Mouse (Mus musculus) cerebellum, postnatal 14 days (tissue): ENCODE data around the gene Sik3.
A peak's percentile ranks its signal among the peaks of the same experiment; 100 is the strongest.

Experiments
- DNase-seq, 2 experiments: peaks; one replicate each; pipeline ENCODE4 v3.0.0; 2021; ENCODE audit warnings: mixed read lengths in 2 of 2

Gene Sik3

GRCm38 (mm10) chr9:46016417-46016816 lies 3.8 kb downstream of the Sik3 start:
- DNase-seq, result no peak

- peak; percentile 32 to 63 for DNase-seq
These were observed 5.7 kb downstream of the Sik3 start for GRCm38 (mm10) chr9:46018316-46018715.

DNA sequence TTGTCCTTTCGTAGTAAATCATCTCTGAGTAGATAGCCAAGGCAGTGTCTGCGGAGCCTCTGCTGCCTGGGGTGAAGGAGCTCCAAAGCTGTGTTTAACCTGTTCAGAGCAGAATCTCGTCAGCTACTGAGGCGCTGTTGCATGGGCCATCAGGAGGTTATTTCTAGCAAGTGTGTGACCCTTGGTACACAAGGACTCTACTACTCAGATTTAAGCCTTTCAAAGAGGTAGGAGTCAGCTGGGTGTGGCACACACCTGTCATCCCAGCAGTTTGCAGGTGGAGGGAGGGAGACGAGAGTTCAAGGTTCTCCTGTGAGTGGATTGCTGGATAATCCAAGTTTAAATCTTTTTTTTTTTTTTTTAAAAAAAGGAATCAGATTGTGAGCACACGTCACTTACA lies 7.4 kb downstream of the Sik3 start:
- no peak for DNase-seq

GRCm38 (mm10) chr9:46023591-46023990 lies 11.0 kb downstream of the Sik3 start:
- DNase-seq, result peak; percentile 59 to 66

DNA sequence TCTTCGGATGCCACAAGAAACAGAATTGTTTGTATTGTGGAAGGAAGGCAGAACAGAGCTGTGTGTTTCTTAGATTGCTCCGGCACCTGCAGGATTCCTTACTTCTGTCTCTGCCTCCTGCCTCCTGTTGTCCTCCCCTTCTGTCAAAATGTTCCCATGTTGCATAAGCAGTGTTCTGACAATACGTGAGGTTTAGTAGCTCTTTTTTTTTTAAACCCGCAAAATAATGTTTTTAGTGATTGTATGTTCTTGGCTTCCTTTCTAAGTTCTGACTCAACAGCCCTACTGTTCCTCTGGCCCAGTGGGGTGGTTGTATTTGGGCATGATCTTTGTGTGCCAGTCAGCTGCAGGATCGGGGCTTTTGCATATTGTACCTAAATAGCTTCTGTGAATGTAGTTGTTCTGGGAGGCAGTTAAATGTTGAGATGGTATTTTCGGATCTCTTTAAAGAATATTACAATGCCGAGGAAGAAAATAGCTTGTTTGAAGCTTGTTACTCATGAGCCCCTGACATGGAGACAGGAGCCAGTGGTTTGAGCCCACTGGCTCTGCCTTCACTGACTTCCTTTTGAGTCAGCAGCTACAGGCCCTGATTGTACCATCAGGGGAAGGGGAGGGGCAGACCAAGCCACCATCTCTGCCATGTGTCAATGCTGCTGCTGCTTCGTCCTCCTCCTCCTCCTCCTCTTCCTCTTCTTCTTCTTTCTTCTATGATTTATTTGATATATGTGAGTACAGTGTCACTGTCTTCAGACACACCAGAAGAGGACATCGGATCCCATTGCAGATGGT lies 13.6 kb downstream of the Sik3 start:
- DNase-seq, result peak; percentile 20 to 37

DNA sequence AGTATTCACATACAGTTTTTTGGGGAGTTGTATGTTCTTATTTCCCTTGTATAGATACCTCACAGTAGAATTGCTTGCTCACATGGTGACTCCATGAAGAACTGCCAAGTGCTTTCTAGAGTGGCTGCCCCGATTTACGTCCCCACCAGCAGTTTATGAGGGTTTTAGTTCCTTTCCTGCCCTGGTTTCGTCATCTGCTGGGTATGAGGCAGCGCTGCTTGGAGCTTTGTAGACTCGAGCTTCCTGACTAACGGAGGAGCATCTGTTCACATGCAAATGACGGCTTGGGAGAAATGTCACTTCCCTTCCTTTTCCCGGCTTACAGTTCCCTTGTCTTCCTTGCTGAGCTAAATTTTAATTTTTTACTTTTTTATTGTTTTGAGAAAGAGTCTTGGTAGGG lies 15.4 kb downstream of the Sik3 start:
- no peak for DNase-seq

GRCm38 (mm10) chr9:46029534-46029933 lies 16.9 kb downstream of the Sik3 start:
- no peak for DNase-seq

GRCm38 (mm10) chr9:46030184-46030583 lies 17.6 kb downstream of the Sik3 start:
- DNase-seq, result no peak

- no peak for DNase-seq
These were observed 18.3 kb downstream of the Sik3 start for GRCm38 (mm10) chr9:46030968-46031367.

DNA sequence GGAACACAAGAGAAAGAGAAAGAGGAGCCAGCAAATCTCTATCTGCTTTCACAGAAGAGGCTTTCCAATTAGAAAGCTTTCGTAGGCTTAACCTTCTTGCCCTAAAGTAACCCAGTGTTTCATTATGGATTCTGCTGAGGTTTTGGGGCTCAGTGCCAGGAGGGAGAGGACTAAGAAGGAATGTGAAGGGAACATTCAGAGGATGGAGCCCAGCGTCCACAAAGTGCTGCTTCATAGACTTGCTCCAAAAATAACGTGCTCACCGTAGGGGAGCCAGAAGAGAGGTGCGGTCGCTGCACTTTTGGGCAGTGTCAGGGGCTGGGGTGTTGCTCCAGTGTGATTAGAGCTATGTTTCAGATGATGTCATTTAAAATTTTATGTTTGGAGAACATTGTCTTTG lies 19.6 kb downstream of the Sik3 start:
- DNase-seq, result peak in 1 of 2 experiments; percentile 44

DNA sequence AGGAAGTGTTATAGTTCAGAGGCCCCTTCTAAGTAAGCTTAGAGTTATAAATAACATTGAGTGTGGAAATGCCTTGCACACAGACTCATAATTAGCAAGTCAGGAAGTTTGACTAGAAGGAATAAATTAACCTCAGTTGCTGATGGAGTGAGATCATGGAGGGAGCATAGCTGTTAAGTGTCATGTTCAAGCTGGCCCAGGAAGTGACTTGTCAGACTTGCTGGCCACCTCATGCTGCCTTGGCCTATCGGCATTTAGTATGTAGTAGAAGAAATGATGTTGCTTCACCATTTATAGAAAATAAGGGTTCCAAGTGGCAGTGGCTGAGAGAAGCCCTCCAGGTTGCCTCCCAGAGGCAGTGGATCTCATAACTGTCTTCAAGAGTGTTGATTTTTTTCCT lies 20.4 kb downstream of the Sik3 start:
- DNase-seq, result no peak

GRCm38 (mm10) chr9:46033862-46034261 lies 21.2 kb downstream of the Sik3 start:
- DNase-seq, result no peak

DNA sequence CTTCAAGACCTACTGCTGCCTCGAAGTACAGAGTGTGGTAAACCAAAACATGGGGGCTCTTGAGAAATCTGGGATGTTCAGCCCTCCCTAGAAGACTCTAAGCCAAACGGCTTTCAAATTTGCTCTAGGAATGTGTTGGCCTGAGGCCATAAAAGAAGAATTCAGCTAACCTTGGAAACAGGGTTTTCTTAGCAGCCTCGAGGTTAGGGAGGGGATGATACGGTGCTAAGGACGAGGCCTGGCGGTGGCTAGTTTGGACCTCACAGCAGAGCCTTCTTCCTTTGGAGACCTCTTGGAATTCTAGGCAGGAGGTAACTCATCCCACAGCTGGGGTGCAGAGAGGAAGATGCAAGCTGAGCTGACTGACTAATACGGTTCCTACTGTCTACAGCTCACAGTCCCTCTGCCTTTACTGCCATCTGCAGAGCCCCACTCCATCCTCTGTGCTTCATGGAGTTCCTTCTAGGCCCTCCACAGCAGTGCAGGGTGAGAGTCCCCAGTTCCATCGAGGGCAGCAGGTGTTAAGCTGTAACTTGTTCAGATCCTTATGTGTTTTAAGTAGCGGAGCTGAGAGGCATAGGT lies 22.8 kb downstream of the Sik3 start:
- DNase-seq, result no peak

DNA sequence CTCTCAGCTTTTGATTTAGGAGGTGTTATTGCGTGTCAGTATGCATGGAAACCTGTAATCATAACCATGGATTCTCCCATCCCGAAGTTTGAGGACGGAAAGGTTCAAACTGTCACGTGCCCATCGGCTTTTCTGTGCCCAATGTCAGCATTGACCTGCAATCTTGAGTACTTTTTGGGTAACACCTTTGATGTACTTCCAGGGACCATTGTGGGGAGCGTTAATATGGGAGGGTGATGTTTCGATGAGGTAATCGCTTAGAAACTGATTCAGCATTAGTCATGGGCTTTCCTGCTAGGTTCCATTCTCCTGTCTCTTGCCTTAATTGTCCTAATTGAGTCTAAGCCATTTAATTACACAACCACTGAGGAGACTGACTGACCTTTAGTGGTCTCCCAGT lies 24.3 kb downstream of the Sik3 start:
- no peak for DNase-seq

- no peak for DNase-seq
These were observed 26.2 kb downstream of the Sik3 start for GRCm38 (mm10) chr9:46038786-46039185.

GRCm38 (mm10) chr9:46041186-46041585 lies 28.6 kb downstream of the Sik3 start:
- no peak for DNase-seq

- DNase-seq, result no peak
These were observed 29.8 kb downstream of the Sik3 start for GRCm38 (mm10) chr9:46042387-46042786.

GRCm38 (mm10) chr9:46043626-46044025 lies 31.0 kb downstream of the Sik3 start:
- no peak for DNase-seq

DNA sequence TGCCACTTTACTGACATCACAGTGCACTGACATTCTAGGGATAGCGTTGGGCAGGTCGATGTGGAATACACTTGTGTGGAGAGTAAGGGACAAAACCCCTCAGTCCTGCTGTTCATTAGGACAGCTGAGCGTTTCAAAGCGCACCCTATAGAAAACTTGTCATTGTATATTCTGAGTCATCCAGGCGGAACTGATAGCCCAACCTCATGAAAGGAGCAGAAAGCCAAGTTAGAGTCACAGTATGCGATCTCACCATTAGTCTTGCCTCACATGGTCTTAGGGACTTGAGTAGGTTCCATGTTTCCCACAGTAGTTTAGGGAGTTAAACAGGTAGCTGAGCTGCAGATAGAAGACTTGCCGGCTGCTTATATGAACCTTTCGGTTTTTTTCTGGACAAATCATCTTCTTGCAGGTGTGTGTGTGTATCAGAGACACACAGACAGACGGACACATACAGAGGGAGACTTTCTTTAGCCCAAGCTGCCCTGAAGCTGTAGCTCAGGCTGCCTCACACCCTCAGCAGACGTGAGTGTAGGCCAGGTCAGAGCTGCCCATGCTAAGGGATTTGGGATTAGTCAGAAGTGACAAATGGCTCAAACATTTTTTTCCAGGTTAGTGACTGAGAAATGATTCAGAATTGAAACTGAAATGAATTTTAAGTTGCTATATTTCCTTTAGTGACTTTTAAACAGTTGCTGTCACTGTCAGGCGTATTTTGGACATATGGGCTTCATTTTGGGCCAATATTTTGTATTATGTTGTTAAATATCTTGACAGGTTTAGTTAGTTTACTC lies 34.3 kb downstream of the Sik3 start:
- DNase-seq, result no peak

- no peak for DNase-seq
These were observed 36.9 kb downstream of the Sik3 start for GRCm38 (mm10) chr9:46049525-46049924.

DNA sequence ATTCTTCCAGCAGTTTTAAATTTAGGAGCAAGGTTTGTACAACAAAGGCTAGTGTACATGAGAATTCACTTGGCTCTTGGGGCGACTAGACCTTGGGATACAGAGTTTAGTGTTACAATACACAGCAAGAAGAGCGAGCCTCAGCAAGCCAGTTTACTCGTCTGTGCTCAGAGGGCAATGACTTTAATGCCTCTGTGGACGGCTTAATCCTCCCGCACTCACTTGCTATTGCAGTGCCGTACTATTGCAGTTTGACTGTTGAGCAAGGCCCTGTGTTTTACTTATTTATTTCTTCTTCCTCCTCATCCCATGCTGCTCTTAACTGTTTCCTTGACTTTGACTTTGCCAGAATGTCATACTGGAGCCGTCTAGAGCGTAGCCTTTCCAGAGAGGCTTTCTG lies 37.6 kb downstream of the Sik3 start:
- no peak for DNase-seq

DNA sequence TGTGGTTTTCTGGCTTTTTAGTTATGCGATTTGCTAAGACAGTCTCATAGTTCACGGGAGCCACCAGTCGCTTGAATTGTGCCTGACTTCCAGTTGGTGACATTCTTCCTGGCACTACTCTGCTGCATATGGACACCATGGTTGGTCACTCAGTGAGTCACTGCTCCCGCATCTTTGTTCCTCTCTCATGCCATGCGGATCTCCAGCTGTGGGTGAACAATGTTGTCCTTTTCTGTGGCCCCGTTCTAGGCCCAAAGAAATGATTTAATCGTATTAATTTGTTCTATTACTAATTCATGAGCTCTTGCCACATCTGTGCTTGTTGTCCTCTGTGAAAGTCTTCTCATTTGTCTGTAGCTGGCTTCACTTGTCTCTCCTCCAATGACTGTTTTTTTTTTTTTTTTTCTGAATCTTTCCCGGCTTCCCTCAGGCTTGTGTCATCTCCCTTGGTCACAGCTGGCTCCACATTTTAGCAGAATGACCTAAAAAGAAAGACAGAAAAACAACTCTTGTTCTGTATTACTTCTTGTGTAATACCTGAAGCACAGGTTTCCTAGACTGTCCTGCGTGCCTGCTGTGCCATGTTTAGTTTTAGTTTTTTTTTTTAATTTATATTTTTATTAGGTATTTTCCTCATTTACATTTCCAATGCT lies 40.5 kb downstream of the Sik3 start:
- peak; percentile 20 to 41 for DNase-seq

GRCm38 (mm10) chr9:46058065-46058464 lies 45.4 kb downstream of the Sik3 start:
- no peak for DNase-seq
